Mouse (Mus musculus): Measurements from ENCODE around the gene Zbtb48. TPM values are rescaled to one million over a fixed set of nuclear protein-coding genes. Genes with fewer than 3 reads are reported as not detected.
A peak's percentile ranks its signal among the peaks of the same experiment; 100 is the strongest.

Gene Zbtb48
- polyA plus RNA-seq, 1 experiment from 2014 or later, result 19.6 TPM

- H3K9me3 ChIP-seq, result no peaks in the 10 kb centered on the region
- H3K4me3 ChIP-seq, result no peak overlapping the region
- no peak for ATAC-seq (ENCODE audit: low FRiP score)
- H3K36me3 ChIP-seq, result peaks cover 54% of the 10 kb centered on the region
- H3K27me3 ChIP-seq, result no peaks in the 10 kb centered on the region
- H3K9ac ChIP-seq, result peak overlapping the region; percentile 83; the same call in 1 of the 2 replicates
- H3K4me2 ChIP-seq, result no peak overlapping the region
- WGBS, result 92% methylated on average over 11 of the region's 11 CpGs
- H3K27ac ChIP-seq, result no peak overlapping the region
- peaks cover 50% of the 10 kb centered on the region for H3K4me1 ChIP-seq (replicated peaks)
These were observed 2.9 kb downstream of the Zbtb48 start for GRCm38 (mm10) chr4:152024525-152024924.

- Histone ChIP-seq H3K9me3 (no peaks in the 10 kb centered on the region), H3K4me3 (no peak overlapping the region), H3K27me3 (no peaks in the 10 kb centered on the region), H3K4me1 (replicated peaks) (peaks cover 38% of the 10 kb centered on the region), H3K4me2 (no peak overlapping the region), H3K36me3 (peaks cover 74% of the 10 kb centered on the region), H3K9ac (no peak overlapping the region), H3K27ac (no peak overlapping the region)
- no peak for ATAC-seq (ENCODE audit: low FRiP score)
- WGBS, result 92% methylated on average over 8 of the region's 8 CpGs
These were observed 5.0 kb downstream of the Zbtb48 start for GRCm38 (mm10) chr4:152022506-152022905.

- Histone ChIP-seq H3K4me2 (no peak overlapping the region), H3K27me3 (no peaks in the 10 kb centered on the region), H3K9me3 (no peaks in the 10 kb centered on the region), H3K4me3 (no peak overlapping the region), H3K4me1 (replicated peaks) (peaks cover 33% of the 10 kb centered on the region), H3K9ac (no peak overlapping the region), H3K27ac (no peak overlapping the region), H3K36me3 (peaks cover 74% of the 10 kb centered on the region)
- 79% methylated on average over 12 of the region's 12 CpGs for WGBS
- no peak for ATAC-seq (ENCODE audit: low FRiP score)
These were observed 5.8 kb downstream of the Zbtb48 start for GRCm38 (mm10) chr4:152021568-152022097.

- no peak overlapping the region for H3K27ac ChIP-seq
- H3K4me3 ChIP-seq, result no peak overlapping the region
- H3K4me1 ChIP-seq (replicated peaks), result peaks cover 17% of the 10 kb centered on the region
- H3K36me3 ChIP-seq, result peaks cover 82% of the 10 kb centered on the region
- WGBS, result 95% methylated on average over 21 of the region's 21 CpGs
- no peaks in the 10 kb centered on the region for H3K9me3 ChIP-seq
- no peak overlapping the region for H3K9ac ChIP-seq
- ATAC-seq (ENCODE audit: low FRiP score), result no peak
- no peaks in the 10 kb centered on the region for H3K27me3 ChIP-seq
- H3K4me2 ChIP-seq, result no peak overlapping the region
These were observed 7.4 kb downstream of the Zbtb48 start for GRCm38 (mm10) chr4:152020024-152020423.

- H3K4me1 ChIP-seq (replicated peaks), result peaks cover 7% of the 10 kb centered on the region
- ATAC-seq (ENCODE audit: low FRiP score), result no peak
- H3K27me3 ChIP-seq, result no peaks in the 10 kb centered on the region
- H3K36me3 ChIP-seq, result peaks cover 82% of the 10 kb centered on the region
- no peak overlapping the region for H3K4me2 ChIP-seq
- H3K9me3 ChIP-seq, result no peaks in the 10 kb centered on the region
- 0 out of 2 replicates have a peak overlapping the region, but pooled peaks have one; percentile 8 for H3K9ac ChIP-seq
- no peak overlapping the region for H3K4me3 ChIP-seq
- 88% methylated on average over 6 of the region's 6 CpGs for WGBS
- no peak overlapping the region for H3K27ac ChIP-seq
These were observed 8.4 kb downstream of the Zbtb48 start for GRCm38 (mm10) chr4:152019073-152019472.

- Histone ChIP-seq H3K4me3 (no peak overlapping the region), H3K4me2 (no peak overlapping the region), H3K36me3 (peaks cover 33% of the 10 kb centered on the region), H3K9me3 (no peaks in the 10 kb centered on the region), H3K9ac (peak overlapping the region; percentile 43; the same call in 1 of the 2 replicates), H3K4me1 (replicated peaks) (peaks cover 35% of the 10 kb centered on the region), H3K27me3 (peaks cover 29% of the 10 kb centered on the region), H3K27ac (no peak overlapping the region)
- WGBS, result 87% methylated on average over 12 of the region's 12 CpGs
- no peak for ATAC-seq (ENCODE audit: low FRiP score)
These were observed 14.2 kb downstream of the Zbtb48 start for GRCm38 (mm10) chr4:152013036-152013813.

GRCm38 (mm10) chr4:152012109-152012508, 15.4 kb downstream of the Zbtb48 start:
- no peaks in the 10 kb centered on the region for H3K9me3 ChIP-seq
- H3K9ac ChIP-seq, result no peak overlapping the region
- H3K36me3 ChIP-seq, result peaks cover 26% of the 10 kb centered on the region
- peaks cover 47% of the 10 kb centered on the region for H3K4me1 ChIP-seq (replicated peaks)
- peaks cover 40% of the 10 kb centered on the region for H3K27me3 ChIP-seq
- ATAC-seq (ENCODE audit: low FRiP score), result no peak
- H3K27ac ChIP-seq, result no peak overlapping the region
- WGBS, result 93% methylated on average over 16 of the region's 16 CpGs
- H3K4me3 ChIP-seq, result no peak overlapping the region
- H3K4me2 ChIP-seq, result no peak overlapping the region

- ATAC-seq (ENCODE audit: low FRiP score), result no peak
- Histone ChIP-seq H3K9ac (peak overlapping the region; percentile 72; the same call in 1 of the 2 replicates), H3K9me3 (no peaks in the 10 kb centered on the region), H3K4me3 (peak overlapping the region; percentile 72), H3K36me3 (peaks cover 26% of the 10 kb centered on the region), H3K27ac (no peak overlapping the region), H3K4me2 (peak overlapping the region; percentile 97), H3K4me1 (replicated peaks) (peaks cover 50% of the 10 kb centered on the region), H3K27me3 (peaks cover 49% of the 10 kb centered on the region)
- 81% methylated on average over 8 of the region's 8 CpGs for WGBS
These were observed 16.2 kb downstream of the Zbtb48 start for GRCm38 (mm10) chr4:152011171-152011760.

- ATAC-seq (ENCODE audit: low FRiP score), result no peak
- 14% methylated on average over 13 of the region's 13 CpGs for WGBS
- Histone ChIP-seq H3K27ac (no peak overlapping the region), H3K27me3 (peaks cover 50% of the 10 kb centered on the region), H3K4me2 (peak overlapping the region; percentile 97), H3K36me3 (peaks cover 21% of the 10 kb centered on the region), H3K9me3 (no peaks in the 10 kb centered on the region), H3K4me3 (peak overlapping the region; percentile 72), H3K9ac (peak overlapping the region; percentile 72), H3K4me1 (replicated peaks) (peaks cover 50% of the 10 kb centered on the region)
These were observed 16.8 kb downstream of the Zbtb48 start for GRCm38 (mm10) chr4:152010707-152011134.

- H3K4me3 ChIP-seq, result peak overlapping the region; percentile 72
- H3K9ac ChIP-seq, result peak overlapping the region; percentile 72
- H3K27ac ChIP-seq, result no peak overlapping the region
- 2% methylated on average over 10 of the region's 10 CpGs for WGBS
- peaks cover 50% of the 10 kb centered on the region for H3K27me3 ChIP-seq
- H3K4me1 ChIP-seq (replicated peaks), result peaks cover 50% of the 10 kb centered on the region
- ATAC-seq (ENCODE audit: low FRiP score), result no peak
- no peaks in the 10 kb centered on the region for H3K9me3 ChIP-seq
- H3K4me2 ChIP-seq, result peak overlapping the region; percentile 97
- peaks cover 17% of the 10 kb centered on the region for H3K36me3 ChIP-seq
These were observed 17.3 kb downstream of the Zbtb48 start for GRCm38 (mm10) chr4:152010091-152010706.

GRCm38 (mm10) chr4:152009076-152010051, 18.1 kb downstream of the Zbtb48 start:
- peak overlapping the region; percentile 97 for H3K4me2 ChIP-seq
- H3K9ac ChIP-seq, result peak overlapping the region; percentile 72
- H3K27me3 ChIP-seq, result peaks cover 50% of the 10 kb centered on the region
- H3K4me3 ChIP-seq, result peak overlapping the region; percentile 72
- peak; percentile 79 for ATAC-seq (ENCODE audit: low FRiP score)
- WGBS, result under 1% methylated on average over 102 of the region's 115 CpGs
- peak overlapping the region; percentile 84 for H3K27ac ChIP-seq
- peaks cover 10% of the 10 kb centered on the region; the same call in 1 of the 2 replicates for H3K36me3 ChIP-seq
- H3K9me3 ChIP-seq, result no peaks in the 10 kb centered on the region
- peaks cover 50% of the 10 kb centered on the region for H3K4me1 ChIP-seq (replicated peaks)
